In the genomic region with DNA sequence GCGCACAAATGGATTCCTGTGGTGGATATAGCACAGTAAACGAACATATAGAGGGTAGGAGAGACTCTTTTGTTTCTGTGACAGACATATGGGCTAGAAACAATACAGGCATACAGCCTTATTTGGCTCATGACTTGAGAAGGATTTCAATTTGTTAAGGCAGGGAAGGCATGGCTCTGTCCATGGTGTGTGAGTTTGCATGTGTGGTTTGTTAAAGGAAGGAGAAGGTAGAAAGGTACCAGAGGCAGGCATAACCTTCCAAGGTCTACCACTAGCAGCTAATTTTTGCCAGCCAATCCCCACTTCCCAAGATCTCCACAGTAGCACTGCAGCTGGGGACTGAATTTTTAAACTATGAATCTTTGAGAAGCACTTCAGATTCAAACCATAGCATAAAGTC, we compare ENCODE assay signal across 31 mouse cellular contexts.
"Had no signal": no experiment of that assay in that cellular context is flagged by ENCODE, and none has a peak within 500 bp of the region (broad histone marks: within the 10 kb centered on the region; RNA-seq: fewer than 3 reads in every experiment).

No protein-coding gene starts in this region.

- H3K9ac ChIP-seq: limb, embryonic 12.5 days; limb, embryonic 13.5 days; limb, embryonic 15.5 days; liver, embryonic 12.5 days; liver, embryonic 13.5 days; liver, embryonic 14.5 days; liver, embryonic 15.5 days; liver, postnatal 0 days; lung, embryonic 14.5 days; lung, embryonic 15.5 days; midbrain, embryonic 12.5 days; midbrain, embryonic 13.5 days; midbrain, embryonic 15.5 days had no signal

- ATAC-seq: liver, embryonic 12.5 days; liver, postnatal 0 days; lung, postnatal 0 days; midbrain, embryonic 13.5 days; midbrain, embryonic 15.5 days; midbrain, embryonic 16.5 days had no signal

- H3K4me2 ChIP-seq: limb, embryonic 12.5 days; limb, embryonic 13.5 days; limb, embryonic 15.5 days; liver, embryonic 11.5 days; liver, embryonic 12.5 days; liver, embryonic 13.5 days; liver, embryonic 15.5 days; lung, embryonic 14.5 days; lung, embryonic 15.5 days; midbrain, embryonic 11.5 days; midbrain, embryonic 12.5 days; midbrain, embryonic 13.5 days; midbrain, embryonic 15.5 days had no signal

- H3K27me3 ChIP-seq: limb, embryonic 12.5 days; limb, embryonic 13.5 days; limb, embryonic 15.5 days; liver, embryonic 12.5 days; liver, embryonic 13.5 days; liver, embryonic 15.5 days; megakaryocyte, embryonic 14.5 days; midbrain, embryonic 12.5 days; midbrain, embryonic 13.5 days; midbrain, embryonic 15.5 days had no signal

- H3K27ac ChIP-seq: limb, embryonic 10.5 days; limb, embryonic 12.5 days; limb, embryonic 13.5 days; limb, embryonic 15.5 days; liver, embryonic 12.5 days; liver, embryonic 13.5 days; liver, embryonic 14.5 days; liver, embryonic 15.5 days; lung, embryonic 15.5 days; macrophage; midbrain, embryonic 10.5 days; midbrain, embryonic 12.5 days; midbrain, embryonic 13.5 days; midbrain, embryonic 15.5 days had no signal

- H3K9me3 ChIP-seq: limb, embryonic 10.5 days; limb, embryonic 12.5 days; limb, embryonic 13.5 days; limb, embryonic 15.5 days; liver, embryonic 12.5 days; liver, embryonic 13.5 days; liver, embryonic 15.5 days; lung, embryonic 15.5 days; midbrain, embryonic 10.5 days; midbrain, embryonic 12.5 days; midbrain, embryonic 13.5 days; midbrain, embryonic 15.5 days had no signal

- H3K4me3 ChIP-seq: limb, embryonic 10.5 days; limb, embryonic 12.5 days; limb, embryonic 13.5 days; limb, embryonic 15.5 days; liver, embryonic 12.5 days; liver, embryonic 13.5 days; liver, embryonic 15.5 days; lung, embryonic 15.5 days; megakaryocyte, embryonic 14.5 days; midbrain, embryonic 10.5 days; midbrain, embryonic 12.5 days; midbrain, embryonic 13.5 days; midbrain, embryonic 15.5 days; myocyte had no signal

- DNase-seq: left cerebral cortex, postnatal 4 days; liver; liver, embryonic 13.5 days; liver, postnatal 0 days; lung, adult 18-20 months; lung, adult 2 months; lung, embryonic 14.5 days; lung, postnatal 10 days; lung, postnatal 14 days; lung, postnatal 36 days; lung, postnatal 4 days; midbrain, embryonic 14.5 days had no signal

- H3K36me3 ChIP-seq: limb, embryonic 10.5 days; limb, embryonic 12.5 days; limb, embryonic 13.5 days; limb, embryonic 15.5 days; liver, embryonic 12.5 days; liver, embryonic 13.5 days; liver, embryonic 15.5 days; lung, embryonic 15.5 days; midbrain, embryonic 10.5 days; midbrain, embryonic 12.5 days; midbrain, embryonic 13.5 days; midbrain, embryonic 15.5 days had no signal

- H3K4me1 ChIP-seq: limb, embryonic 10.5 days; limb, embryonic 12.5 days; limb, embryonic 13.5 days; liver, embryonic 12.5 days; liver, embryonic 13.5 days; liver, embryonic 15.5 days; megakaryocyte, embryonic 14.5 days had no signal
